Mouse (Mus musculus): Measurements from ENCODE around the gene Slc38a11. TPM values are rescaled to one million over a fixed set of nuclear protein-coding genes. Genes with fewer than 3 reads are reported as not detected.

The Slc38a11 gene
- polyA plus RNA-seq, 1 experiment, result not detected

GRCm38 (mm10) chr2:65273910-65274309 lies 89.9 kb downstream of the Slc38a11 start:
- Histone ChIP-seq H3K27ac (ENCODE audit: insufficient read depth, low read length) (no peak overlapping the region), H3K9me3 (replicated peaks; ENCODE audit: control insufficient read depth, insufficient read depth, low read length, poor library complexity, severe bottlenecking) (no peaks in the 10 kb centered on the region), H3K27me3 (ENCODE audit: control insufficient read depth, insufficient read depth, low read length, poor library complexity, severe bottlenecking) (no peaks in the 10 kb centered on the region), H3K4me1 (ENCODE audit: control insufficient read depth, insufficient read depth, low read length) (no peaks in the 10 kb centered on the region), H3K9ac (ENCODE audit: low read depth, poor library complexity, severe bottlenecking) (no peak overlapping the region), H3K36me3 (ENCODE audit: control insufficient read depth, insufficient read depth, low read length, poor library complexity, severe bottlenecking) (no peaks in the 10 kb centered on the region), H3K4me3 (ENCODE audit: low read depth, low read length) (no peak overlapping the region)
- TF ChIP-seq EP300 (IDR thresholded peaks at IDR 0.05; ENCODE audit: insufficient read depth, low read depth, low read length) (no peak), CTCF (IDR thresholded peaks at IDR 0.05; ENCODE audit: low read depth, low read length) (no peak), POLR2A (IDR thresholded peaks at IDR 0.05; ENCODE audit: insufficient read depth, low read length) (no peak)

DNA sequence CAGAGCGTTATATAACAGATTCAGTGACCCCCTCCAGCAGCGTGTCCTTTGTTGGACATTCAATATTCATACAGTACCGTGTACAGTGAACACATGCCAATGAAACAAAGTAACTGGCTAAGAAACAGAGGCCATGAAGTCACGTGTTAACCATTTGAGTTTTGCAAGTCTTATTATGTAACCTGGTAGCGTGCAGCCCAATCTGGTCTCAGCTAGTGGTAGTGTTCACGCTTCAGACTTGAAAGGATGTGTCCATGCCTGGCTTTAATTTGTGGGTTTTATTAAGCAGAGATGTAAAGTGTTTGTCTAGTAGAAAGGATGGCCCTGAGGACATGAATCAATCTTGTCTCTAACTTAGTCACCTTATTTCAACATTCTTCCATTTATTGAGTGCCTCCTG lies 95.1 kb downstream of the Slc38a11 start:
- no peak overlapping the region for H3K27ac ChIP-seq (ENCODE audit: insufficient read depth, low read length)
- no peak overlapping the region for H3K4me3 ChIP-seq (ENCODE audit: low read depth, low read length)
- TF ChIP-seq EP300 (IDR thresholded peaks at IDR 0.05; ENCODE audit: insufficient read depth, low read depth, low read length) (no peak), POLR2A (IDR thresholded peaks at IDR 0.05; ENCODE audit: insufficient read depth, low read length) (no peak), CTCF (IDR thresholded peaks at IDR 0.05; ENCODE audit: low read depth, low read length) (no peak)
- no peak overlapping the region for H3K9ac ChIP-seq (ENCODE audit: low read depth, poor library complexity, severe bottlenecking)
- no peaks in the 10 kb centered on the region for H3K36me3 ChIP-seq (ENCODE audit: control insufficient read depth, insufficient read depth, low read length, poor library complexity, severe bottlenecking)
- H3K4me1 ChIP-seq (ENCODE audit: control insufficient read depth, insufficient read depth, low read length), result no peaks in the 10 kb centered on the region
- no peaks in the 10 kb centered on the region for H3K27me3 ChIP-seq (ENCODE audit: control insufficient read depth, insufficient read depth, low read length, poor library complexity, severe bottlenecking)
- H3K9me3 ChIP-seq (replicated peaks; ENCODE audit: control insufficient read depth, insufficient read depth, low read length, poor library complexity, severe bottlenecking), result no peaks in the 10 kb centered on the region

DNA sequence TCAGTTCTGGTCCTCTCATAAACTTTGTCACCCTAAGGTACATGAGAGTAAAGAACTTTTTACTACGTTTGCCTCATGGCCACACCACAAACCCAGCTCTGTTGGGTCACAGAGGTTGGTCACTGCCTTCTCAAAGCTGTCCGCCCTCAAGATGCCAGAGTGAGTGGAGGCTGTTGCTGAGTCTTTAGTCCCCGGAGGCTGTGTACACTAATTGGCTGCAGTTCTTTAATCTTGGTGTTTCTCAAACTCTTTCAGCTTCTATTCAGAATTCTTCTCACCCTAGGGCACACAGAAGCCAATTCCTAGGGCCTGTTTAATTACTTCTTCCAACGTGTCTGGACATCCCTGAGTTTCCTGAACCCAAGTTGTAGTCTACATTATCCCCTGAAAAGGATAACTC lies 96.0 kb downstream of the Slc38a11 start:
- no peaks in the 10 kb centered on the region for H3K27me3 ChIP-seq (ENCODE audit: control insufficient read depth, insufficient read depth, low read length, poor library complexity, severe bottlenecking)
- no peaks in the 10 kb centered on the region for H3K9me3 ChIP-seq (replicated peaks; ENCODE audit: control insufficient read depth, insufficient read depth, low read length, poor library complexity, severe bottlenecking)
- H3K36me3 ChIP-seq (ENCODE audit: control insufficient read depth, insufficient read depth, low read length, poor library complexity, severe bottlenecking), result no peaks in the 10 kb centered on the region
- H3K4me1 ChIP-seq (ENCODE audit: control insufficient read depth, insufficient read depth, low read length), result no peaks in the 10 kb centered on the region
- H3K27ac ChIP-seq (ENCODE audit: insufficient read depth, low read length), result no peak overlapping the region
- no peak overlapping the region for H3K9ac ChIP-seq (ENCODE audit: low read depth, poor library complexity, severe bottlenecking)
- H3K4me3 ChIP-seq (ENCODE audit: low read depth, low read length), result no peak overlapping the region
- no peak for TF ChIP-seq POLR2A (IDR thresholded peaks at IDR 0.05; ENCODE audit: insufficient read depth, low read length)
- no peak for TF ChIP-seq CTCF (IDR thresholded peaks at IDR 0.05; ENCODE audit: low read depth, low read length)
- TF ChIP-seq EP300 (IDR thresholded peaks at IDR 0.05; ENCODE audit: insufficient read depth, low read depth, low read length), result no peak

- Histone ChIP-seq H3K27ac (ENCODE audit: insufficient read depth, low read length) (no peak overlapping the region), H3K9me3 (replicated peaks; ENCODE audit: control insufficient read depth, insufficient read depth, low read length, poor library complexity, severe bottlenecking) (no peaks in the 10 kb centered on the region), H3K36me3 (ENCODE audit: control insufficient read depth, insufficient read depth, low read length, poor library complexity, severe bottlenecking) (no peaks in the 10 kb centered on the region), H3K4me1 (ENCODE audit: control insufficient read depth, insufficient read depth, low read length) (no peaks in the 10 kb centered on the region), H3K27me3 (ENCODE audit: control insufficient read depth, insufficient read depth, low read length, poor library complexity, severe bottlenecking) (no peaks in the 10 kb centered on the region), H3K4me3 (ENCODE audit: low read depth, low read length) (no peak overlapping the region), H3K9ac (ENCODE audit: low read depth, poor library complexity, severe bottlenecking) (no peak overlapping the region)
- TF ChIP-seq EP300 (IDR thresholded peaks at IDR 0.05; ENCODE audit: insufficient read depth, low read depth, low read length), result no peak
- TF ChIP-seq POLR2A (IDR thresholded peaks at IDR 0.05; ENCODE audit: insufficient read depth, low read length), result no peak
- TF ChIP-seq CTCF (IDR thresholded peaks at IDR 0.05; ENCODE audit: low read depth, low read length), result no peak
Measured at GRCm38 (mm10) chr2:65266576-65267299, 97.1 kb downstream of the Slc38a11 start.

Other genes starting within 250 kb of the Slc38a11 start
- gene Cobll1, start 124.6 kb downstream of the Slc38a11 start, polyA plus RNA-seq (2011; ENCODE audit: insufficient read depth, insufficient read length, low read depth, missing spikeins), result 7.4 and 7.7 TPM in 2 replicates
- gene Scn3a, start 203.6 kb upstream of the Slc38a11 start, polyA plus RNA-seq (2011; ENCODE audit: insufficient read depth, insufficient read length, low read depth, missing spikeins), result 0.55 and 0.61 TPM in 2 replicates

Measured in ES-Bruce4 (cell line).